Mouse (Mus musculus): ENCODE measurements around the gene Atf1. TPM values are rescaled to one million over a fixed set of nuclear protein-coding genes. Genes with fewer than 3 reads are reported as not detected.
A peak's percentile ranks its signal among the peaks of the same experiment; 100 is the strongest.

Atf1 gene
- polyA plus RNA-seq, 1 experiment: 277 TPM

GRCm38 (mm10) chr15:100230655-100231054, 3.0 kb downstream of the Atf1 start:
- peaks cover 14% of the 10 kb centered on the region for H3K4me1 ChIP-seq (ENCODE audit: control insufficient read depth, insufficient read depth, low read length)
- TF ChIP-seq CTCF (IDR thresholded peaks at IDR 0.05; ENCODE audit: control insufficient read depth, insufficient read depth, insufficient replicate concordance, low read depth, low read length): no peak
- no peak for TF ChIP-seq POLR2A (IDR thresholded peaks at IDR 0.05; ENCODE audit: control insufficient read depth, low read depth, low read length)
- H3K4me3 ChIP-seq (ENCODE audit: control insufficient read depth, low read depth, low read length): peak overlapping the region; percentile 16; the same call in 1 of the 2 replicates
- H3K27me3 ChIP-seq (ENCODE audit: control insufficient read depth, insufficient read depth, low read length): no peaks in the 10 kb centered on the region
- H3K36me3 ChIP-seq (ENCODE audit: control insufficient read depth, insufficient read depth, low read length): 0 out of 2 replicates have a peak, but pooled peaks cover 2% of the 10 kb centered on the region
- H3K27ac ChIP-seq (ENCODE audit: control insufficient read depth, insufficient read depth, low read depth, low read length): no peak overlapping the region

- peaks cover 10% of the 10 kb centered on the region for H3K4me1 ChIP-seq (ENCODE audit: control insufficient read depth, insufficient read depth, low read length)
- H3K27me3 ChIP-seq (ENCODE audit: control insufficient read depth, insufficient read depth, low read length): no peaks in the 10 kb centered on the region
- H3K27ac ChIP-seq (ENCODE audit: control insufficient read depth, insufficient read depth, low read depth, low read length): no peak overlapping the region
- TF ChIP-seq CTCF (IDR thresholded peaks at IDR 0.05; ENCODE audit: control insufficient read depth, insufficient read depth, insufficient replicate concordance, low read depth, low read length) (no peak), POLR2A (IDR thresholded peaks at IDR 0.05; ENCODE audit: control insufficient read depth, low read depth, low read length) (no peak)
- peaks cover 4% of the 10 kb centered on the region; the same call in 1 of the 2 replicates for H3K36me3 ChIP-seq (ENCODE audit: control insufficient read depth, insufficient read depth, low read length)
- no peak overlapping the region for H3K4me3 ChIP-seq (ENCODE audit: control insufficient read depth, low read depth, low read length)
Measured at GRCm38 (mm10) chr15:100231616-100232525, 4.3 kb downstream of the Atf1 start.

- Histone ChIP-seq H3K27me3 (ENCODE audit: control insufficient read depth, insufficient read depth, low read length) (no peaks in the 10 kb centered on the region), H3K4me1 (ENCODE audit: control insufficient read depth, insufficient read depth, low read length) (peaks cover 5% of the 10 kb centered on the region; the same call in 1 of the 2 replicates), H3K27ac (ENCODE audit: control insufficient read depth, insufficient read depth, low read depth, low read length) (no peak overlapping the region), H3K4me3 (ENCODE audit: control insufficient read depth, low read depth, low read length) (no peak overlapping the region), H3K36me3 (ENCODE audit: control insufficient read depth, insufficient read depth, low read length) (peaks cover 5% of the 10 kb centered on the region)
- TF ChIP-seq CTCF (IDR thresholded peaks at IDR 0.05; ENCODE audit: control insufficient read depth, insufficient read depth, insufficient replicate concordance, low read depth, low read length): no peak
- no peak for TF ChIP-seq POLR2A (IDR thresholded peaks at IDR 0.05; ENCODE audit: control insufficient read depth, low read depth, low read length)
Measured at GRCm38 (mm10) chr15:100235208-100235965, 7.8 kb downstream of the Atf1 start.

- Histone ChIP-seq H3K4me1 (ENCODE audit: control insufficient read depth, insufficient read depth, low read length) (peaks cover 4% of the 10 kb centered on the region; the same call in 1 of the 2 replicates), H3K27me3 (ENCODE audit: control insufficient read depth, insufficient read depth, low read length) (no peaks in the 10 kb centered on the region), H3K36me3 (ENCODE audit: control insufficient read depth, insufficient read depth, low read length) (peaks cover 7% of the 10 kb centered on the region), H3K4me3 (ENCODE audit: control insufficient read depth, low read depth, low read length) (no peak overlapping the region), H3K27ac (ENCODE audit: control insufficient read depth, insufficient read depth, low read depth, low read length) (no peak overlapping the region)
- TF ChIP-seq CTCF (IDR thresholded peaks at IDR 0.05; ENCODE audit: control insufficient read depth, insufficient read depth, insufficient replicate concordance, low read depth, low read length) (no peak), POLR2A (IDR thresholded peaks at IDR 0.05; ENCODE audit: control insufficient read depth, low read depth, low read length) (no peak)
Measured at GRCm38 (mm10) chr15:100236952-100237351, 9.3 kb downstream of the Atf1 start.

GRCm38 (mm10) chr15:100241780-100242179, 14.2 kb downstream of the Atf1 start:
- Histone ChIP-seq H3K36me3 (ENCODE audit: control insufficient read depth, insufficient read depth, low read length) (peaks cover 7% of the 10 kb centered on the region), H3K4me3 (ENCODE audit: control insufficient read depth, low read depth, low read length) (no peak overlapping the region), H3K27ac (ENCODE audit: control insufficient read depth, insufficient read depth, low read depth, low read length) (no peak overlapping the region), H3K4me1 (ENCODE audit: control insufficient read depth, insufficient read depth, low read length) (peaks cover 2% of the 10 kb centered on the region; the same call in 1 of the 2 replicates), H3K27me3 (ENCODE audit: control insufficient read depth, insufficient read depth, low read length) (no peaks in the 10 kb centered on the region)
- no peak for TF ChIP-seq POLR2A (IDR thresholded peaks at IDR 0.05; ENCODE audit: control insufficient read depth, low read depth, low read length)
- TF ChIP-seq CTCF (IDR thresholded peaks at IDR 0.05; ENCODE audit: control insufficient read depth, insufficient read depth, insufficient replicate concordance, low read depth, low read length): no peak

GRCm38 (mm10) chr15:100245951-100246350, 18.3 kb downstream of the Atf1 start:
- peaks cover 6% of the 10 kb centered on the region for H3K36me3 ChIP-seq (ENCODE audit: control insufficient read depth, insufficient read depth, low read length)
- TF ChIP-seq POLR2A (IDR thresholded peaks at IDR 0.05; ENCODE audit: control insufficient read depth, low read depth, low read length) (no peak), CTCF (IDR thresholded peaks at IDR 0.05; ENCODE audit: control insufficient read depth, insufficient read depth, insufficient replicate concordance, low read depth, low read length) (no peak)
- no peak overlapping the region for H3K4me3 ChIP-seq (ENCODE audit: control insufficient read depth, low read depth, low read length)
- H3K27ac ChIP-seq (ENCODE audit: control insufficient read depth, insufficient read depth, low read depth, low read length): no peak overlapping the region
- H3K27me3 ChIP-seq (ENCODE audit: control insufficient read depth, insufficient read depth, low read length): no peaks in the 10 kb centered on the region
- H3K4me1 ChIP-seq (ENCODE audit: control insufficient read depth, insufficient read depth, low read length): no peaks in the 10 kb centered on the region

GRCm38 (mm10) chr15:100247296-100247695, 19.7 kb downstream of the Atf1 start:
- H3K4me1 ChIP-seq (ENCODE audit: control insufficient read depth, insufficient read depth, low read length): no peaks in the 10 kb centered on the region
- H3K4me3 ChIP-seq (ENCODE audit: control insufficient read depth, low read depth, low read length): no peak overlapping the region
- TF ChIP-seq CTCF (IDR thresholded peaks at IDR 0.05; ENCODE audit: control insufficient read depth, insufficient read depth, insufficient replicate concordance, low read depth, low read length) (no peak), POLR2A (IDR thresholded peaks at IDR 0.05; ENCODE audit: control insufficient read depth, low read depth, low read length) (no peak)
- H3K27me3 ChIP-seq (ENCODE audit: control insufficient read depth, insufficient read depth, low read length): no peaks in the 10 kb centered on the region
- no peak overlapping the region for H3K27ac ChIP-seq (ENCODE audit: control insufficient read depth, insufficient read depth, low read depth, low read length)
- H3K36me3 ChIP-seq (ENCODE audit: control insufficient read depth, insufficient read depth, low read length): peaks cover 4% of the 10 kb centered on the region
